Mouse (Mus musculus): ENCODE measurements around the gene Olfr552. TPM values are rescaled to one million over a fixed set of nuclear protein-coding genes. Genes with fewer than 3 reads are reported as not detected.

Olfr552 gene
- not detected for polyA plus RNA-seq (2014; fragmentation: Illumina TruSeq; extraction: RNeasy Lipid Tissue Mini Kit (QIAGEN cat#74804); ENCODE audit: low replicate concordance)

GRCm38 (mm10) chr7:102597378-102598031 is at the start of gene Olfr552:
TSS of gene Olfr552 (plus strand) at chr7:102597770.

GRCm38 (mm10) chr7:102549570-102549969 is 48.0 kb upstream of the Olfr552 start, which contains the start of gene Olfr549:
TSS of gene Olfr549 (plus strand) at chr7:102549870.

GRCm38 (mm10) chr7:102564999-102565997 is 32.3 kb upstream of the Olfr552 start, which contains the start of gene Trim21:
TSS of gene Trim21 (minus strand) at chr7:102565486.

GRCm38 (mm10) chr7:102571142-102571541 is 26.4 kb upstream of the Olfr552 start, which contains the start of gene Olfr550:
TSS of gene Olfr550 (plus strand) at chr7:102571442.

GRCm38 (mm10) chr7:102591786-102592185 is 5.8 kb upstream of the Olfr552 start, which contains the start of gene Olfr551:
TSS of gene Olfr551 (minus strand) at chr7:102591886.

GRCm38 (mm10) chr7:102618118-102618517 is 20.5 kb downstream of the Olfr552 start, which contains the start of gene Olfr553:
TSS of gene Olfr553 (minus strand) at chr7:102618218.

GRCm38 (mm10) chr7:102638132-102638531 is 40.6 kb downstream of the Olfr552 start, which contains the start of gene Olfr554:
TSS of gene Olfr554 (plus strand) at chr7:102638432.

Other genes starting within 250 kb of the Olfr552 start
- 35.8 TPM for gene Rrm1, start 156.1 kb upstream of the Olfr552 start, polyA plus RNA-seq (2014; fragmentation: Illumina TruSeq; extraction: RNeasy Lipid Tissue Mini Kit (QIAGEN cat#74804); ENCODE audit: low replicate concordance)
- not detected for gene Olfr543, start 116.1 kb upstream of the Olfr552 start, polyA plus RNA-seq (2014; fragmentation: Illumina TruSeq; extraction: RNeasy Lipid Tissue Mini Kit (QIAGEN cat#74804); ENCODE audit: low replicate concordance)
- gene Olfr544, start 109.5 kb upstream of the Olfr552 start, polyA plus RNA-seq (2014; fragmentation: Illumina TruSeq; extraction: RNeasy Lipid Tissue Mini Kit (QIAGEN cat#74804); ENCODE audit: low replicate concordance) = not detected
- not detected for gene Olfr545, start 98.2 kb upstream of the Olfr552 start, polyA plus RNA-seq (2014; fragmentation: Illumina TruSeq; extraction: RNeasy Lipid Tissue Mini Kit (QIAGEN cat#74804); ENCODE audit: low replicate concordance)
- gene Olfr547, start 63.0 kb upstream of the Olfr552 start, polyA plus RNA-seq (2014; fragmentation: Illumina TruSeq; extraction: RNeasy Lipid Tissue Mini Kit (QIAGEN cat#74804); ENCODE audit: low replicate concordance) = not detected
- gene Olfr548-ps1, start 56.9 kb upstream of the Olfr552 start, polyA plus RNA-seq (2014; fragmentation: Illumina TruSeq; extraction: RNeasy Lipid Tissue Mini Kit (QIAGEN cat#74804); ENCODE audit: low replicate concordance) = not detected
- gene Olfr549, start 47.9 kb upstream of the Olfr552 start, polyA plus RNA-seq (2014; fragmentation: Illumina TruSeq; extraction: RNeasy Lipid Tissue Mini Kit (QIAGEN cat#74804); ENCODE audit: low replicate concordance) = not detected
- 15.3 TPM for gene Trim21, start 32.3 kb upstream of the Olfr552 start, polyA plus RNA-seq (2014; fragmentation: Illumina TruSeq; extraction: RNeasy Lipid Tissue Mini Kit (QIAGEN cat#74804); ENCODE audit: low replicate concordance)
- gene Olfr550, start 26.3 kb upstream of the Olfr552 start, polyA plus RNA-seq (2014; fragmentation: Illumina TruSeq; extraction: RNeasy Lipid Tissue Mini Kit (QIAGEN cat#74804); ENCODE audit: low replicate concordance) = not detected
- not detected for gene Olfr551, start 5.9 kb upstream of the Olfr552 start, polyA plus RNA-seq (2014; fragmentation: Illumina TruSeq; extraction: RNeasy Lipid Tissue Mini Kit (QIAGEN cat#74804); ENCODE audit: low replicate concordance)
- not detected for gene Olfr553, start 20.4 kb downstream of the Olfr552 start, polyA plus RNA-seq (2014; fragmentation: Illumina TruSeq; extraction: RNeasy Lipid Tissue Mini Kit (QIAGEN cat#74804); ENCODE audit: low replicate concordance)
- not detected for gene Olfr554, start 40.7 kb downstream of the Olfr552 start, polyA plus RNA-seq (2014; fragmentation: Illumina TruSeq; extraction: RNeasy Lipid Tissue Mini Kit (QIAGEN cat#74804); ENCODE audit: low replicate concordance)
- gene Olfr555, start 61.1 kb downstream of the Olfr552 start, polyA plus RNA-seq (2014; fragmentation: Illumina TruSeq; extraction: RNeasy Lipid Tissue Mini Kit (QIAGEN cat#74804); ENCODE audit: low replicate concordance) = not detected
- not detected for gene Olfr556, start 67.1 kb downstream of the Olfr552 start, polyA plus RNA-seq (2014; fragmentation: Illumina TruSeq; extraction: RNeasy Lipid Tissue Mini Kit (QIAGEN cat#74804); ENCODE audit: low replicate concordance)
- 3.0 TPM for gene Trim68, start 89.6 kb downstream of the Olfr552 start, polyA plus RNA-seq (2014; fragmentation: Illumina TruSeq; extraction: RNeasy Lipid Tissue Mini Kit (QIAGEN cat#74804); ENCODE audit: low replicate concordance)
- not detected for gene Olfr557, start 98.1 kb downstream of the Olfr552 start, polyA plus RNA-seq (2014; fragmentation: Illumina TruSeq; extraction: RNeasy Lipid Tissue Mini Kit (QIAGEN cat#74804); ENCODE audit: low replicate concordance)
- 2.3 TPM for gene Olfr558, start 104.4 kb downstream of the Olfr552 start, polyA plus RNA-seq (2014; fragmentation: Illumina TruSeq; extraction: RNeasy Lipid Tissue Mini Kit (QIAGEN cat#74804); ENCODE audit: low replicate concordance)
- not detected for gene Olfr33, start 121.3 kb downstream of the Olfr552 start, polyA plus RNA-seq (2014; fragmentation: Illumina TruSeq; extraction: RNeasy Lipid Tissue Mini Kit (QIAGEN cat#74804); ENCODE audit: low replicate concordance)
- not detected for gene Olfr559, start 129.7 kb downstream of the Olfr552 start, polyA plus RNA-seq (2014; fragmentation: Illumina TruSeq; extraction: RNeasy Lipid Tissue Mini Kit (QIAGEN cat#74804); ENCODE audit: low replicate concordance)
- 0.30 TPM for gene Olfr560, start 161.6 kb downstream of the Olfr552 start, polyA plus RNA-seq (2014; fragmentation: Illumina TruSeq; extraction: RNeasy Lipid Tissue Mini Kit (QIAGEN cat#74804); ENCODE audit: low replicate concordance)
- 1.3 TPM for gene Olfr78, start 161.7 kb downstream of the Olfr552 start, polyA plus RNA-seq (2014; fragmentation: Illumina TruSeq; extraction: RNeasy Lipid Tissue Mini Kit (QIAGEN cat#74804); ENCODE audit: low replicate concordance)
- 0.26 TPM for gene Olfr561, start 173.5 kb downstream of the Olfr552 start, polyA plus RNA-seq (2014; fragmentation: Illumina TruSeq; extraction: RNeasy Lipid Tissue Mini Kit (QIAGEN cat#74804); ENCODE audit: low replicate concordance)
- not detected for gene Olfr564, start 205.7 kb downstream of the Olfr552 start, polyA plus RNA-seq (2014; fragmentation: Illumina TruSeq; extraction: RNeasy Lipid Tissue Mini Kit (QIAGEN cat#74804); ENCODE audit: low replicate concordance)

All from small intestine, adult 10 weeks (tissue).